Mouse (Mus musculus) kidney, postnatal 0 days (tissue): Measurements from ENCODE around the gene Sox4. TPM values are rescaled to one million over a fixed set of nuclear protein-coding genes. Genes with fewer than 3 reads are reported as not detected.

ENCODE experiments used
- ATAC-seq: fragments of 200-750 bp; cut with Nextera tagmentation; replicated peaks from 2 replicates; pipeline ENCODE4 v1.8.0; 2017; ENCODE audit warnings: low read depth, moderate number of reproducible peaks, moderate TSS enrichment, moderate library complexity; ENCODE audit not compliant: low FRiP score
- DNase-seq: peaks from one replicate; pipeline ENCODE4 v3.0.0-alpha.2; 2016; ENCODE audit warnings: low spot score
- H3K27ac ChIP-seq: fragments of 300-500 bp; sonication (generic); 2 replicates; pipeline ENCODE4 v1.5.1; 2014; ENCODE audit warnings: mild to moderate bottlenecking
- H3K27me3 ChIP-seq: fragments of 300-500 bp; sonication (generic); 2 replicates; pipeline ENCODE4 v1.6.1; 2014; ENCODE audit warnings: low read length, mixed read lengths; ENCODE audit not compliant: insufficient read depth
- H3K36me3 ChIP-seq: fragments of 300-500 bp; sonication (generic); 2 replicates; pipeline ENCODE4 v1.6.1; 2014; ENCODE audit warnings: low read length, mixed read lengths; ENCODE audit not compliant: insufficient read depth
- H3K4me1 ChIP-seq: fragments of 300-500 bp; sonication (generic); replicated peaks from 2 replicates; pipeline ENCODE4 v1.6.1; 2014; ENCODE audit warnings: antibody characterized with exemption, low read length, mixed read lengths; ENCODE audit not compliant: insufficient read depth
- H3K4me2 ChIP-seq: fragments of 300-500 bp; sonication (generic); 2 replicates; pipeline ENCODE4 v1.6.1; 2014; ENCODE audit warnings: mild to moderate bottlenecking, low read length, moderate library complexity, mixed read lengths
- H3K4me3 ChIP-seq: fragments of 300-500 bp; sonication (generic); replicated peaks from 2 replicates; pipeline ENCODE4 v1.5.1; 2014; ENCODE audit warnings: low read depth, low read length
- H3K9ac ChIP-seq: fragments of 300-500 bp; sonication (generic); 2 replicates; pipeline ENCODE4 v1.6.1; 2014; ENCODE audit warnings: low read depth, low read length
- H3K9me3 ChIP-seq: fragments of 300-500 bp; sonication (generic); replicated peaks from 2 replicates; pipeline ENCODE4 v1.6.1; 2016; ENCODE audit warnings: low read length, inconsistent platforms, mixed read lengths
- CTCF ChIP-seq: IDR thresholded peaks from 2 replicates; pipeline ENCODE4 v1.5.1; 2016; ENCODE audit warnings: antibody characterized with exemption, low read depth, mild to moderate bottlenecking, moderate library complexity
- WGBS: fragments of 180-500 bp; shearing (Covaris S2); extraction: QIAGEN DNeasy Blood & Tissue Kit; methylation state at CpG from one replicate; pipeline ENCODE4 v1.1.7; 2014; 5-methylcytosine and 5-hydroxymethylcytosine counted together
- polyA plus RNA-seq: library from polyadenylated mRNA; unstranded; fragments of >200 nt; fragmentation: Nextera tagmentation; extraction: Ambion mirVana; gene quantifications from 2 replicates; pipeline ENCODE4 v1.2.1, GENCODE M21; 2015

The Sox4 gene
- polyA plus RNA-seq, 1 experiment from 2014 or later, result 60.9 TPM

GRCm38 (mm10) chr13:28933375-28933774 is 20.1 kb downstream of the Sox4 start:
- H3K4me1 ChIP-seq, result no peaks in the 10 kb centered on the region
- H3K36me3 ChIP-seq, result no peaks in the 10 kb centered on the region
- DNase-seq, result no peak
- H3K27ac ChIP-seq, result no peak overlapping the region
- H3K9me3 ChIP-seq, result no peaks in the 10 kb centered on the region
- TF ChIP-seq CTCF, result no peak
- WGBS, result 91% methylated on average over 8 of the region's 8 CpGs
- H3K9ac ChIP-seq, result no peak overlapping the region
- no peak overlapping the region for H3K4me2 ChIP-seq
- ATAC-seq, result no peak
- no peak overlapping the region for H3K4me3 ChIP-seq
- H3K27me3 ChIP-seq, result no peaks in the 10 kb centered on the region

GRCm38 (mm10) chr13:28931776-28932175 is 21.7 kb downstream of the Sox4 start:
- no peak for TF ChIP-seq CTCF
- DNase-seq, result peak; percentile 57
- no peaks in the 10 kb centered on the region for H3K36me3 ChIP-seq
- H3K27me3 ChIP-seq, result no peaks in the 10 kb centered on the region
- no peak overlapping the region for H3K4me3 ChIP-seq
- no peak overlapping the region for H3K27ac ChIP-seq
- WGBS, result 47% methylated on average over 3 of the region's 3 CpGs
- no peak; the same call in 1 of the 2 replicates for ATAC-seq
- no peaks in the 10 kb centered on the region for H3K9me3 ChIP-seq
- H3K9ac ChIP-seq, result no peak overlapping the region
- no peak overlapping the region for H3K4me2 ChIP-seq
- H3K4me1 ChIP-seq, result no peaks in the 10 kb centered on the region

- Histone ChIP-seq H3K4me2 (no peak overlapping the region), H3K27ac (no peak overlapping the region), H3K4me3 (no peak overlapping the region), H3K27me3 (no peaks in the 10 kb centered on the region), H3K36me3 (no peaks in the 10 kb centered on the region), H3K9ac (no peak overlapping the region), H3K9me3 (no peaks in the 10 kb centered on the region), H3K4me1 (no peaks in the 10 kb centered on the region)
- ATAC-seq (no peak; the same call in 1 of the 2 replicates), DNase-seq (no peak)
- TF ChIP-seq CTCF, result no peak
- WGBS, result 76% methylated on average over 3 of the region's 3 CpGs
Observed at GRCm38 (mm10) chr13:28931266-28931665, 22.2 kb downstream of the Sox4 start.

- H3K9me3 ChIP-seq, result no peaks in the 10 kb centered on the region
- no peak for ATAC-seq
- no peaks in the 10 kb centered on the region for H3K27me3 ChIP-seq
- no peaks in the 10 kb centered on the region for H3K36me3 ChIP-seq
- H3K4me3 ChIP-seq, result no peak overlapping the region
- no peaks in the 10 kb centered on the region for H3K4me1 ChIP-seq
- H3K27ac ChIP-seq, result no peak overlapping the region
- WGBS, result 65% methylated on average over 4 of the region's 4 CpGs
- DNase-seq, result no peak
- H3K9ac ChIP-seq, result no peak overlapping the region
- no peak for TF ChIP-seq CTCF
- no peak overlapping the region for H3K4me2 ChIP-seq
Observed at GRCm38 (mm10) chr13:28930364-28930763, 23.1 kb downstream of the Sox4 start.

GRCm38 (mm10) chr13:28929936-28930335 is 23.6 kb downstream of the Sox4 start:
- H3K4me1 ChIP-seq, result no peaks in the 10 kb centered on the region
- WGBS, result 33% methylated on average over 3 of the region's 3 CpGs
- H3K9me3 ChIP-seq, result no peaks in the 10 kb centered on the region
- H3K4me3 ChIP-seq, result no peak overlapping the region
- no peak for TF ChIP-seq CTCF
- DNase-seq (no peak), ATAC-seq (no peak)
- H3K4me2 ChIP-seq, result no peak overlapping the region
- no peak overlapping the region for H3K27ac ChIP-seq
- no peaks in the 10 kb centered on the region for H3K36me3 ChIP-seq
- no peak overlapping the region for H3K9ac ChIP-seq
- no peaks in the 10 kb centered on the region for H3K27me3 ChIP-seq

- H3K36me3 ChIP-seq, result no peaks in the 10 kb centered on the region
- H3K9me3 ChIP-seq, result no peaks in the 10 kb centered on the region
- ATAC-seq (no peak), DNase-seq (no peak)
- no peak overlapping the region for H3K27ac ChIP-seq
- no peak overlapping the region for H3K4me2 ChIP-seq
- H3K4me1 ChIP-seq, result no peaks in the 10 kb centered on the region
- no peaks in the 10 kb centered on the region for H3K27me3 ChIP-seq
- H3K4me3 ChIP-seq, result no peak overlapping the region
- WGBS, result 96% methylated on average over 3 of the region's 3 CpGs
- H3K9ac ChIP-seq, result no peak overlapping the region
- no peak for TF ChIP-seq CTCF
Observed at GRCm38 (mm10) chr13:28923136-28923535, 30.4 kb downstream of the Sox4 start.
